Mouse (Mus musculus): ENCODE results near the gene Ifnz. TPM values are rescaled to one million over a fixed set of nuclear protein-coding genes. Genes with fewer than 3 reads are reported as not detected.
"Not testable (repeated sequence)": the region's sequence is repeated elsewhere in the genome, so short reads cannot be mapped to it uniquely, and the experiment has no call there.

Ifnz gene
- total and polyA plus RNA-seq, 3 experiments = not detected

DNA sequence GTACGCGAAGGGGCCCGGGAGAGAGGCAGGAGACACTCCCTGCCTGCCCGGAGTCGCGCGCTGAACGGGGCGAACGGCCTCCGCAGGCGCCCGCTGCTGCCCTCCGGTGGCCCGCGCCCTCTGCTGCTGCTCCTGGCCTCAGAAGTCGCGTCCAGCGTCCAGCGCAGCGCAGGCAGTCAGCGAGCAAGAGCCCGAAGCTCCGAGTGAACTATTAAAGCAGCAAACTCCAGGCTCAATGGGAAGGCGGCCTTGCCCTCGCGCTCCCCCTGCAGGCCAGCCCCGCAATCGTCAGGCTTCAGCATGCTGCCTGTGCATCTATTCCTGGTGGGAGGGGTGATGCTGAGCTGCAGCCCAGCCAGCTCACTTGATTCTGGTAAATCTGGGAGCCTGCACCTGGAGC lies 21.0 kb downstream of the Ifnz start, which contains the start of gene Gm13287:
Gene Gm13287 (plus strand): TSS at position 301 of the 400 bp plus-strand sequence.
- dilution Hi-C loops (cut with MboI; ENCODE audit: extremely low pct_ligation_motif_present, extremely low pct_unique_long_range_greater_than_20kb, low sequenced_read_pairs); H3K27ac ChIP-seq (ENCODE audit: insufficient read depth, low read depth); H3K79me2 ChIP-seq (replicated peaks; ENCODE audit: control insufficient read depth, extremely low read depth, insufficient read depth, poor library complexity, severe bottlenecking); DNase-seq (ENCODE audit: extremely low read depth); H3K4me1 ChIP-seq (ENCODE audit: control insufficient read depth in 1 of 2, insufficient read depth in 2 of 2); H3K9ac ChIP-seq (ENCODE audit: insufficient read depth, low read depth); H3K9me3 ChIP-seq (replicated peaks; ENCODE audit: low read length); H3K4me3 ChIP-seq (replicated peaks in 1 of 3; ENCODE audit: low read depth in 2 of 3, low read length in 2 of 3, poor library complexity in 1 of 3); in situ Hi-C loops (cut with MboI; ENCODE audit: low pct_ligation_motif_present, low pct_unique_long_range_greater_than_20kb, low sequenced_read_pairs); H3K36me3 ChIP-seq (replicated peaks in 1 of 2; ENCODE audit: control insufficient read depth in 1 of 2, insufficient read depth in 1 of 2, low read length in 1 of 2): not testable (repeated sequence)
- Histone ChIP-seq H3K4me2 (ENCODE audit: insufficient read depth, low read depth, poor library complexity, severe bottlenecking) (peak within 1 kb of the TSS; percentile 32; the same call in 1 of the 2 replicates), H3K27me3 (replicated peaks) (peaks cover 11% of the 10 kb centered on the region)

DNA sequence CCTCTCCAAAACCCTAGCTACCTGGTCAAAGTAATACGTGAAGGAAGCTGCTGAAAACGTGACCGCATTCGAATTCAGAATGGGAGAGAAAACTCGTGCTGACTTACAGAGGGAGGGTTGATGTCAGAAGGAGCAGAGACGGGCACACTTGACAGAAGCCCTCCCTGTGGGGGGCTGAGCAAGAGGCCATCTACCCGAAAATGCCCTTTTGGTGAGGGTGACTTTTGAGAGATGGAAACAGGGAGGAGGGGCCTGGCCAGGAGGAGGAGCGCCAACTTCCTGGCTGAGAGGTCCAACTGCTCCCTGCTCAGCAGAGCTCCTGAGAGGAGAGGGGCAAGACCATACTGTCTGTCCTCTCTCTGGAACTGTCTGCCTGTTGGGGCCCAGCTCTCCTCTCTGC lies 23.3 kb downstream of the Ifnz start, which contains the start of gene Gm13288:
Gene Gm13288 (plus strand): TSS at position 301 of the 400 bp plus-strand sequence.
- Histone ChIP-seq H3K27me3 (replicated peaks) (peaks cover 30% of the 10 kb centered on the region), H3K4me3 (replicated peaks in 1 of 3; ENCODE audit: low read depth in 2 of 3, low read length in 2 of 3, poor library complexity in 1 of 3) (peak within 1 kb of the TSS in 1 of 3 experiments; percentile 25)
- in situ Hi-C loops (cut with MboI; ENCODE audit: low pct_ligation_motif_present, low pct_unique_long_range_greater_than_20kb, low sequenced_read_pairs); H3K4me2 ChIP-seq (ENCODE audit: insufficient read depth, low read depth, poor library complexity, severe bottlenecking); H3K27ac ChIP-seq (ENCODE audit: insufficient read depth, low read depth); H3K4me1 ChIP-seq (ENCODE audit: control insufficient read depth in 1 of 2, insufficient read depth in 2 of 2); dilution Hi-C loops (cut with MboI; ENCODE audit: extremely low pct_ligation_motif_present, extremely low pct_unique_long_range_greater_than_20kb, low sequenced_read_pairs); H3K36me3 ChIP-seq (replicated peaks in 1 of 2; ENCODE audit: control insufficient read depth in 1 of 2, insufficient read depth in 1 of 2, low read length in 1 of 2); H3K9ac ChIP-seq (ENCODE audit: insufficient read depth, low read depth); H3K79me2 ChIP-seq (replicated peaks; ENCODE audit: control insufficient read depth, extremely low read depth, insufficient read depth, poor library complexity, severe bottlenecking); H3K9me3 ChIP-seq (replicated peaks; ENCODE audit: low read length); DNase-seq (ENCODE audit: extremely low read depth): not testable (repeated sequence)

DNA sequence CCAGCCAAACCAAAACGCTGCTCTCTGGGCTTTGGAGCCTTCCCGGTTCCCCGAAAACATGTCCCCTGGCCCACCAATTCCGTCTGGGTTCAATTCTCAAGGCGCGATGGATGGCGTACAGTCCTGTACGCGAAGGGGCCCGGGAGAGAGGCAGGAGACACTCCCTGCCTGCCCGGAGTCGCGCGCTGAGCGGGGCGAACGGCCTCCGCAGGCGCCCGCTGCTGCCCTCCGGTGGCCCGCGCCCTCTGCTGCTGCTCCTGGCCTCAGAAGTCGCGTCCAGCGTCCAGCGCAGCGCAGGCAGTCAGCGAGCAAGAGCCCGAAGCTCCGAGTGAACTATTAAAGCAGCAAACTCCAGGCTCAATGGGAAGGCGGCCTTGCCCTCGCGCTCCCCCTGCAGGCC lies 23.8 kb downstream of the Ifnz start:
- H3K4me1 ChIP-seq (ENCODE audit: control insufficient read depth in 1 of 2, insufficient read depth in 2 of 2); H3K27ac ChIP-seq (ENCODE audit: insufficient read depth, low read depth); H3K9ac ChIP-seq (ENCODE audit: insufficient read depth, low read depth); DNase-seq (ENCODE audit: extremely low read depth); H3K9me3 ChIP-seq (replicated peaks; ENCODE audit: low read length); H3K4me2 ChIP-seq (ENCODE audit: insufficient read depth, low read depth, poor library complexity, severe bottlenecking); dilution Hi-C loops (cut with MboI; ENCODE audit: extremely low pct_ligation_motif_present, extremely low pct_unique_long_range_greater_than_20kb, low sequenced_read_pairs); H3K79me2 ChIP-seq (replicated peaks; ENCODE audit: control insufficient read depth, extremely low read depth, insufficient read depth, poor library complexity, severe bottlenecking); in situ Hi-C loops (cut with MboI; ENCODE audit: low pct_ligation_motif_present, low pct_unique_long_range_greater_than_20kb, low sequenced_read_pairs); H3K36me3 ChIP-seq (replicated peaks in 1 of 2; ENCODE audit: control insufficient read depth in 1 of 2, insufficient read depth in 1 of 2, low read length in 1 of 2): not testable (repeated sequence)
- Histone ChIP-seq H3K27me3 (replicated peaks) (peaks cover 36% of the 10 kb centered on the region), H3K4me3 (replicated peaks in 1 of 3; ENCODE audit: low read depth in 2 of 3, low read length in 2 of 3, poor library complexity in 1 of 3) (peak overlapping the region in 1 of 3 experiments; percentile 25)

DNA sequence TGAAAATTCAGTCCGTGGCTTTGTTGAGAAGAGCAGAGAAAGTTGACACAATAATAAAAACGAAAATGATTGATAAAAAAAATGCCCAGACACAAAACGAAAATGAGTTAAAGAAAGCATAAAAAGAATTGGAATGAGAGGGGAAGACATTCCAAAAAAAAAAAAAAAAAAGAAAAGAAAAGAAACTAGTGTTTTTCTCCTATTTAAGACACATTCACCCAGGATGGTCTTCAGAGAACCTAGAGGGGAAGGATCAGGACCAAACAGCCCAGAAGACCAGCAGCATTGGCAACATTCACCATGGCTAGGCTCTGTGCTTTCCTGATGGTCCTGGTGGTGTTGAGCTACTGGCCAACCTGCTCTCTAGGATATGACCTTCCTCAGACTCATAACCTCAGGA lies 34.0 kb downstream of the Ifnz start, which contains the start of gene Ifna7:
Gene Ifna7 (plus strand): TSS at position 301 of the 400 bp plus-strand sequence.
- Histone ChIP-seq H3K4me3 (replicated peaks in 1 of 3; ENCODE audit: low read depth in 2 of 3, low read length in 2 of 3, poor library complexity in 1 of 3) (no peak within 1 kb of the TSS), H3K36me3 (replicated peaks in 1 of 2; ENCODE audit: control insufficient read depth in 1 of 2, insufficient read depth in 1 of 2, low read length in 1 of 2) (no peaks in the 10 kb centered on the region), H3K4me1 (ENCODE audit: control insufficient read depth in 1 of 2, insufficient read depth in 2 of 2) (no peaks in the 10 kb centered on the region), H3K27ac (ENCODE audit: insufficient read depth, low read depth) (no peak within 1 kb of the TSS), H3K79me2 (replicated peaks; ENCODE audit: control insufficient read depth, extremely low read depth, insufficient read depth, poor library complexity, severe bottlenecking) (no peaks in the 10 kb centered on the region), H3K9ac (ENCODE audit: insufficient read depth, low read depth) (no peak within 1 kb of the TSS), H3K4me2 (ENCODE audit: insufficient read depth, low read depth, poor library complexity, severe bottlenecking) (no peak within 1 kb of the TSS), H3K27me3 (replicated peaks) (peaks cover 46% of the 10 kb centered on the region), H3K9me3 (replicated peaks; ENCODE audit: low read length) (peaks cover 10% of the 10 kb centered on the region)
- dilution Hi-C loops (cut with MboI; ENCODE audit: extremely low pct_ligation_motif_present, extremely low pct_unique_long_range_greater_than_20kb, low sequenced_read_pairs) (no loop called here), in situ Hi-C loops (cut with MboI; ENCODE audit: low pct_ligation_motif_present, low pct_unique_long_range_greater_than_20kb, low sequenced_read_pairs) (no loop called here)
- no peak for DNase-seq (ENCODE audit: extremely low read depth)
- TF ChIP-seq MAZ (IDR thresholded peaks at IDR 0.05; ENCODE audit: low read depth, low read length) (no peak), IRF4 (IDR thresholded peaks at IDR 0.05; ENCODE audit: low read depth, low read length) (no peak), NELFE (IDR thresholded peaks at IDR 0.05; ENCODE audit: low read depth, low read length) (no peak), ELF1 (IDR thresholded peaks at IDR 0.05; ENCODE audit: low read depth, low read length) (no peak), CHD2 (IDR thresholded peaks at IDR 0.05; ENCODE audit: low read length) (no peak), MAFK (IDR thresholded peaks at IDR 0.05; ENCODE audit: insufficient replicate concordance, low read length) (no peak), MEF2A (IDR thresholded peaks at IDR 0.05; ENCODE audit: borderline replicate concordance, low read depth, low read length) (no peak), KAT2A (IDR thresholded peaks at IDR 0.05; ENCODE audit: insufficient replicate concordance, low read length) (no peak), RCOR1 (conservative IDR thresholded peaks at IDR 0.05; ENCODE audit: low read depth, low read length) (no peak)

Data from CH12.LX (cell line).